Mouse (Mus musculus): ENCODE measurements around the gene Gm10570. TPM values are rescaled to one million over a fixed set of nuclear protein-coding genes. Genes with fewer than 3 reads are reported as not detected.

The Gm10570 gene
- 1.9 TPM in 2 replicates for polyA plus RNA-seq (2015; fragmentation: Nextera tagmentation; extraction: Ambion mirVana)

DNA sequence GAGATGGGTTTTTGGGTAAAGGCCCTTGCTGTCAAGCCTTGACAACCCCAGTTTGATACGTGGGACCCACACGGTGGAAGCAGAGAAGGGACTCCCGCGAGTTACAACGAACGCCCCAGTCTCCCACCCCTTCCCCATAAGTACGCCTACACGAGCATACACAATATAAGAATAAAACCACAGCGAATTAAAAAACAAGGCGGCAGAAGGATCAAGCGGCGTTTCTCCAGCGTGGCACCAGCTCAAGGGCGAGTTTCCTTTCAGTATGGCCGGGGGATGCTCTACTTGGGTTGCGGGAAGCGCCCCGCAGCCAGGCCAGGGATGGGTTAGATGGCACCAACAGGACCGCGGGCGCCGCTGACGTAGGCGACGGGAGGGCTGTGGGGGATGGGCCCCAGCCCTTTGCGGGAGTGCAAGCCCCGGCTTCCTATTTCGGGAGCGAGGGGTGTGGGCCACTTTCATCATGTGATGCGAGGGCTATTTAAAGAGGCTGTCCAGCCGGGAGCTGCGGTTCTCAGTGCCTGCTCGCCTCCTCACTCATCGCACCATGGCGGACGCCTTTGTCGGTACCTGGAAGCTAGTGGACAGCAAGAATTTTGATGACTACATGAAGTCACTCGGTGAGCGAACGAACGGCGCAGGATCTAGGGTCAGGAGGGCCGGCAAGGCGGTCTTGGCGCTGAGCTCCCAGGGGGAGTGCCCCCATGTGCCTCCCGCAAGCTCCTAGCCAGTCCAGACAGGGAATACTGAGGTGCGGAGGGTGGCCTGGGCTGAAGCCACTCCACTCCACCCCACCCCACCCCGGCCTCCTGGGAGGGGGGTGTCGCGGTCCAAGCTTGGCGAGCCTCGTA lies at the start of gene Gm10570, which contains the start of gene Fabp3:
Gene Gm10570, minus strand, starts transcription at position 444 of the 851 bp plus-strand sequence.
Gene Fabp3, plus strand, starts transcription at position 365 of the 851 bp plus-strand sequence.
- Histone ChIP-seq H3K9me3 (no peaks in the 10 kb centered on the region), H3K4me2 (peak within 1 kb of the TSS; percentile 90), H3K36me3 (0 out of 2 replicates have a peak, but pooled peaks cover 2% of the 10 kb centered on the region), H3K4me3 (peak within 1 kb of the TSS; percentile 66), H3K4me1 (replicated peaks) (peaks cover 31% of the 10 kb centered on the region), H3K27me3 (peaks cover 7% of the 10 kb centered on the region; the same call in 1 of the 2 replicates), H3K27ac (replicated peaks) (peak within 1 kb of the TSS; percentile 79), H3K9ac (peak within 1 kb of the TSS; percentile 81)
- peak; percentile 72 for ATAC-seq (ENCODE audit: low FRiP score, low read depth)
- under 1% methylated on average over 52 of the region's 52 CpGs for WGBS

DNA sequence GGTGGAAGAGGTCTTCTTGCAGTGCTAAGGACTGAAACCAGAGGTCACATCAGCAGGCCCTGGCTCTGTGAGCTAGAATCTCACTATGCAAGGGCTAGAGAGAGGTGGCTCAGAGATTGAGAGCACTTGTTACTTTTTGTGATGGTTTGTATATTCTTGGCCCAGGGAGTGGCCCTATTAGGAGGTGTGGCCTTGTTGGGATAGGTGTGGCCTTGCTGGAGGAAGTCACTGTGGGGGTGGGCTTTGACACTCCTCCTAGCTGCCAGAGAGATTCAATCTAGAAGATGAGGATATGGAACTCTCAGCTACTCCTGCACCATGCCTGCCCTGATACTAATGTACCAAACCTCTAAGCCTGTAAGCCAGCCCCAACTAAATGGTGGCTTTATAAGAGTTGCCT lies 49.5 kb upstream of the Gm10570 start:
- no peak overlapping the region for H3K9ac ChIP-seq
- no peak overlapping the region for H3K27ac ChIP-seq (replicated peaks)
- H3K4me2 ChIP-seq, result no peak overlapping the region
- no peaks in the 10 kb centered on the region for H3K9me3 ChIP-seq
- no peak overlapping the region for H3K4me3 ChIP-seq
- no peaks in the 10 kb centered on the region for H3K27me3 ChIP-seq
- no peak for ATAC-seq (ENCODE audit: low FRiP score, low read depth)
- H3K36me3 ChIP-seq, result peaks cover 8% of the 10 kb centered on the region
- peaks cover 27% of the 10 kb centered on the region for H3K4me1 ChIP-seq (replicated peaks)

DNA sequence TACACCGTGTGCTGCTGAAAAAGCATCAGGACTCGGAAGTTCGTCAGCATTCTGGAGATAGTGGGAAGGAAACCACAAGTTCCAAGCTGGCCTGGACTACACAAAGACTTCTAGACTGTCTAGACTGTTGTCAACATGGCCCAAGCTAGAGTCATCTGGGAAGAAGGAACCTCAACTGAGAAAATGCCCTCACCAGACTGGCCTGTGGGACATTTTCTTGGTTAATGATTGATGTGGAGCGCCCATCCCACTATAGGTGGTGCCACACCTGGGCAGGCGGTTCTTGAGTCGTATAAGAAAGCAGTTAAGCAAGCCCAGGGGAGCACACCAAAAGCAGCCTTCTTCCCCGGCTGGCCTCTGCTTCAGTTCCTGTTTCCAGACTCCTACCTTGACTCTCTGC lies 44.1 kb upstream of the Gm10570 start:
- no peak overlapping the region for H3K9ac ChIP-seq
- peaks cover 29% of the 10 kb centered on the region for H3K36me3 ChIP-seq
- ATAC-seq (ENCODE audit: low FRiP score, low read depth), result no peak
- no peaks in the 10 kb centered on the region for H3K4me1 ChIP-seq (replicated peaks)
- H3K4me2 ChIP-seq, result no peak overlapping the region
- no peaks in the 10 kb centered on the region for H3K27me3 ChIP-seq
- 96% methylated on average over 7 of the region's 7 CpGs for WGBS
- no peaks in the 10 kb centered on the region for H3K9me3 ChIP-seq
- H3K4me3 ChIP-seq, result no peak overlapping the region
- no peak overlapping the region for H3K27ac ChIP-seq (replicated peaks)

DNA sequence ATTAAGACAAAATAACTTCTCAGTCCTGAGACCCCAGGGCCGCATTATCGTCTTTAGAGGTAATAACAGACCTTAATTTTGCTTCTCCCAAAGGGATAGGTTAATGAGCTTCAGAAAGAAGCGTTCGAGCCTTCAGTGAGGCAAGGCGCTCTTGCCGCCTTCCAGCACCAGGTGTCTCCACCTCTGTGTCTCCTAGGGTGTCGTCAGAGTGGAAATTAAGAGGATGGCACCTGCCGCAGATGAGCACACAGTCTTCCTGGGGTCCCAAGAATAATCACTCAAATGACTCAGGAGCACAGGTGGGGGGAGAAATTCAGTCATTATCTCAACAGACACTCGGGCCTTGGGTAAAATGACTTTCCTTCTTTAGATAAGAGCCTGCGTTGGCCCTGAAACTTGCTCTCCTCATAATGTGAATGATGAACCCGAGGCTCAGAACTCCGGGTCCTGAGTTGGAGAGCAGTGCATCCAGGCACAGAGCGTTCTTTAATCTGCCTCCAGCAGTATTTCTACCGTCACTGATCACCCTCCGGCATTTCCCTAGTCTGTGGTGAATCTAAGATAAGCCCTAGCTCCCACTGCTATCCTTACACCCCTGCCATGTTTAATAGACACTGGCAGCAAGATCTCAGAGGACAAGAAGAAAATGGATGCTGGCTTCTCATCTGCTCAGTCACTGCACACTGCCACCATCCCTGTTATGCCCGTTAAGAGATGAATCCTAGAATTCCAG lies 42.4 kb upstream of the Gm10570 start:
- Histone ChIP-seq H3K9me3 (no peaks in the 10 kb centered on the region), H3K27ac (replicated peaks) (no peak overlapping the region), H3K4me1 (replicated peaks) (no peaks in the 10 kb centered on the region), H3K4me2 (no peak overlapping the region), H3K4me3 (no peak overlapping the region), H3K27me3 (no peaks in the 10 kb centered on the region), H3K36me3 (peaks cover 29% of the 10 kb centered on the region), H3K9ac (no peak overlapping the region)
- ATAC-seq (ENCODE audit: low FRiP score, low read depth), result peak; percentile 65; the same call in 1 of the 2 replicates
- 76% methylated on average over 16 of the region's 16 CpGs for WGBS

DNA sequence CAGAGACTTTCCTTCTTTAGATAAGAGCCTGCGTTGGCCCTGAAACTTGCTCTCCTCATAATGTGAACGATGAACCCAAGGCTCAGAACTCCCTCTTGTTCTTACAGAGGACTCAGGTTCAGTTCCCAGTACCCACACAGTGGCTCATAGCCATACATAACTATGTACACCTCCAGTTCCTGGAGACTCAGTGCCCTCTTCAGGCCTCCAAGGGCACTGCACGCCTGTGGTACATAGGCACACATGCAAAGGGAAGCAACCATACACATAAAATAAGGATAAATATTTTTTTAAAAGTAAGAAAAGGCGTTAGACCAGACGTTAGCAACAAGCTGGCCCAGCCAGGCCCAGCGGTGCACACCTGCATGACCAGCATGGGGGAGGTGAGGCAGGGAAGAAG lies 41.2 kb upstream of the Gm10570 start:
- H3K36me3 ChIP-seq, result peaks cover 29% of the 10 kb centered on the region
- H3K9me3 ChIP-seq, result no peaks in the 10 kb centered on the region
- H3K27me3 ChIP-seq, result no peaks in the 10 kb centered on the region
- WGBS, result 95% methylated on average over 6 of the region's 6 CpGs
- no peak for ATAC-seq (ENCODE audit: low FRiP score, low read depth)
- no peak overlapping the region for H3K27ac ChIP-seq (replicated peaks)
- H3K9ac ChIP-seq, result no peak overlapping the region
- H3K4me1 ChIP-seq (replicated peaks), result no peaks in the 10 kb centered on the region
- H3K4me3 ChIP-seq, result no peak overlapping the region
- H3K4me2 ChIP-seq, result no peak overlapping the region

DNA sequence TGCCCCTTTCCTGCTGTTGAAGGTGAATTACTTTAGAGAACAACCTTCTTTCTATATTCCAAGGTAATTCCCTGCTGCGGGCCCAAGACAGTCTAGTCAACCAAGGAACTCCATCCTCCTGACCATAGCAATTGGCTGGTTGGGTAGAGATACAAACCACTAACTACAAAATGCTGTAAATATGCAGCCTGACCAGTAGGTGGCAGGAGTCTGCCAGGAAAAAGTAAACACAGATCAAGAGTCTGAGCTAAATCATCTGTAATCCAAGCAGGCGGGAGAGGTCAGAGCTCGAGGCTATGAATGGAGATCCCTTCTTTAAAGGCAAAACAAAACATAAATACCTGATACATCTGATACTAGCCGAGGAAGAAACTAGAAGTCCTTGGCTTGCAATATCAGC lies 33.2 kb upstream of the Gm10570 start:
- Histone ChIP-seq H3K9ac (no peak overlapping the region), H3K9me3 (no peaks in the 10 kb centered on the region), H3K27ac (replicated peaks) (no peak overlapping the region), H3K4me2 (no peak overlapping the region), H3K27me3 (no peaks in the 10 kb centered on the region), H3K4me3 (no peak overlapping the region), H3K4me1 (replicated peaks) (no peaks in the 10 kb centered on the region), H3K36me3 (peaks cover 25% of the 10 kb centered on the region)
- no peak for ATAC-seq (ENCODE audit: low FRiP score, low read depth)
- 33% methylated on average over 4 of the region's 4 CpGs for WGBS

DNA sequence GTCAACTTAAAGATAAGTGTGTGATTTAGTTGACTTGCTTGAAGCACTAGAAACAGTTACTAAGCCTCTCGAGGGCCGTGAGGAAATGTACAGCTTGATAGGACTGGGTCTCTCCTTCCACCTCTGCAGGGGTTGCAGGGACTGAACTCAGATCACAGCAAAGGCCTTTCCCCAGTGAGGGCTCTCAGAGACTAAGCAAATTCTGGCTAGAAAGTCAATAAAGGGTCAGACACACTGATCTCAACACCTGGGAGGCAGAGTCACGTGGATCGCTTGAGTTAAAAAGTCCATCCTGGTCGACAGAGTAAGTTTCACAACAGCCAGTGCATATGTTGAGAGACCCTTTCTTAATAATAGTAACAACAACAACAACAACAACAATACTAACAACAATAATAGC lies 27.4 kb upstream of the Gm10570 start:
- WGBS, result 91% methylated on average over 5 of the region's 5 CpGs
- no peak for ATAC-seq (ENCODE audit: low FRiP score, low read depth)
- no peaks in the 10 kb centered on the region for H3K4me1 ChIP-seq (replicated peaks)
- H3K9ac ChIP-seq, result no peak overlapping the region
- H3K27me3 ChIP-seq, result no peaks in the 10 kb centered on the region
- H3K27ac ChIP-seq (replicated peaks), result no peak overlapping the region
- no peak overlapping the region for H3K4me3 ChIP-seq
- no peak overlapping the region for H3K4me2 ChIP-seq
- peaks cover 46% of the 10 kb centered on the region for H3K36me3 ChIP-seq
- H3K9me3 ChIP-seq, result no peaks in the 10 kb centered on the region

DNA sequence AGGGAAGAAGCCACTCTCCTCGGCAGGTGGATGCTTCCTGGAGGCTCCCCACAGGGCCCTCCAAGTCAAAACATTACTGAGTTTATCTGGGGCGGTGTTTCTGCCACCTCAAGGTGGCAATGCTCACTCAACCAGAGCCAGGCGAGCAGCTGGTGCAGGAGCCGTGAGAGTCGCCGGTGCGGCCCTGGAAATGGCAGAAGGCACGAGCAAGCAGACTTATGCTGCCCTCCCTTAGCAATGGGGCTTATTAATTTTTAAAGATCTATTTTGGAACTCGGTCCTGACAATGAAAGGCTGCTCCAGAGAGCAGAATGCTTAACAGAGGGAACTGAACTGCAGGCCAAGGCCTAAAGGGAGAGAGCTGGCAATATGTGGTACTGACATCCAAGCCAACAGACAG lies 18.9 kb upstream of the Gm10570 start:
- Histone ChIP-seq H3K4me1 (replicated peaks) (no peaks in the 10 kb centered on the region), H3K27ac (replicated peaks) (no peak overlapping the region), H3K9ac (no peak overlapping the region), H3K36me3 (peaks cover 57% of the 10 kb centered on the region), H3K4me3 (no peak overlapping the region), H3K4me2 (no peak overlapping the region), H3K9me3 (no peaks in the 10 kb centered on the region), H3K27me3 (no peaks in the 10 kb centered on the region)
- ATAC-seq (ENCODE audit: low FRiP score, low read depth), result no peak
- 78% methylated on average over 9 of the region's 9 CpGs for WGBS

DNA sequence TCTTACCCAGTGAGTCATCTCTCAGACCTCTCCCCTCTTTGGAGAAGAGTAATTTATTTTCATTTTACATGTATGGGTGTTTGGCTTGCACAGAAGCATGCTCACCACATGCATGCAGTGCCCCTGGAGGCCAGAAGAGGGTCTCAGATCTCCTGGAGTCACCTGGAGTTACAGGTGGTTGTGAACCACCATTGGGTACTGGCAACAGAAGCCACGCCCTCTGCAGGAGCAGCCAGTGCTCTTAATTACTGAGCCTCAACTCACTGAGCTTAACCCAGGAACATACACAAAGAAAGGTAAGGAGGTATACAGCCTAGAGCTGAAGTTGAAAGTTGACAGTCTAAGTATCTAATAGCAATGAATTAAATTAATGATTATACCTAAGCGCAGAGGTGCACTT lies 17.0 kb upstream of the Gm10570 start:
- Histone ChIP-seq H3K4me1 (replicated peaks) (no peaks in the 10 kb centered on the region), H3K9me3 (no peaks in the 10 kb centered on the region), H3K4me2 (no peak overlapping the region), H3K4me3 (no peak overlapping the region), H3K27ac (replicated peaks) (no peak overlapping the region), H3K27me3 (no peaks in the 10 kb centered on the region), H3K36me3 (peaks cover 58% of the 10 kb centered on the region), H3K9ac (no peak overlapping the region)
- no peak for ATAC-seq (ENCODE audit: low FRiP score, low read depth)
- WGBS, result 95% methylated on average over 2 of the region's 2 CpGs

DNA sequence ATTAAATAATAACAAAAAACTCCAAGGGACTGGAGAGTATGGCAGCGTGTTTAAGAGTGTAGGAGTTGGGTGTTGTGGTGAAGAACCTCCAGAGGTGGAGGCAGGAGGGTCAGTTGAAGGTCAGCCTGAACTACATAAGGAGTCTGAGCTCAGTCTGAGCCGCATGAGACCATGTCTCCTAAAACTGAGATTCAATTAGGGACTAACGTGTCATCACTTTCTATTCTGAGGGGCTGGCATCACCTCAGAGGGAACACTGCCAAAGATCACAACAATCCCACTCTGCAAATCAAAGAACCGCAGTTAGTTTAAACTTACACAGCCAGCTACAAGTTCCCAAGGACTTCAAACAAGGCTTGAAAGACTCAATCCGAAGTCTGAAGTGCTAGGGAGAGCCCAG lies 15.1 kb upstream of the Gm10570 start:
- 75% methylated on average over 5 of the region's 5 CpGs for WGBS
- H3K27me3 ChIP-seq, result no peaks in the 10 kb centered on the region
- H3K27ac ChIP-seq (replicated peaks), result no peak overlapping the region
- peaks cover 53% of the 10 kb centered on the region for H3K36me3 ChIP-seq
- H3K9me3 ChIP-seq, result no peaks in the 10 kb centered on the region
- no peak overlapping the region for H3K9ac ChIP-seq
- H3K4me2 ChIP-seq, result no peak overlapping the region
- no peak overlapping the region for H3K4me3 ChIP-seq
- no peak for ATAC-seq (ENCODE audit: low FRiP score, low read depth)
- no peaks in the 10 kb centered on the region for H3K4me1 ChIP-seq (replicated peaks)

DNA sequence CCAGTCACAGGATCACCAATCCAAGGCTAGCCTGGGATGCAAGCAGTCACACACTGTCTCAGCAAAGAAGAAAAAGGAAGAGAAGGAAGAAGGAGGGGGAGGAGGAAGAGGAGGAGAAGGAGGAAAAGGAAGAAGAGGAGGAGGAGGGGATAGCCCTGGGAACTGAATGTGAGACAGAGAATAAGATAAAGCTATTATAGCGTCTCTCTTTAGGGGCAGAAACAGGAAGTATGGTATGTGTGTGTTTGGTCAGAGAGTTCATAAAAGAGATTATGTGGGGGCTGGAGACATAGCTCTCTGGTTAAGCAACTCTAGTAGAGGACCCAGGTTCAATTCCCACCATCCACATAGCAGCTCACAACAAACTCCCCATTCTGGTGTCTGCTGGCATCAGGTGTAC lies 14.7 kb upstream of the Gm10570 start:
- Histone ChIP-seq H3K27ac (replicated peaks) (no peak overlapping the region), H3K27me3 (no peaks in the 10 kb centered on the region), H3K4me3 (no peak overlapping the region), H3K36me3 (peaks cover 54% of the 10 kb centered on the region), H3K4me1 (replicated peaks) (no peaks in the 10 kb centered on the region), H3K9ac (no peak overlapping the region), H3K9me3 (no peaks in the 10 kb centered on the region), H3K4me2 (no peak overlapping the region)
- ATAC-seq (ENCODE audit: low FRiP score, low read depth), result no peak
- 90% methylated on average over 1 of the region's 1 CpGs for WGBS

DNA sequence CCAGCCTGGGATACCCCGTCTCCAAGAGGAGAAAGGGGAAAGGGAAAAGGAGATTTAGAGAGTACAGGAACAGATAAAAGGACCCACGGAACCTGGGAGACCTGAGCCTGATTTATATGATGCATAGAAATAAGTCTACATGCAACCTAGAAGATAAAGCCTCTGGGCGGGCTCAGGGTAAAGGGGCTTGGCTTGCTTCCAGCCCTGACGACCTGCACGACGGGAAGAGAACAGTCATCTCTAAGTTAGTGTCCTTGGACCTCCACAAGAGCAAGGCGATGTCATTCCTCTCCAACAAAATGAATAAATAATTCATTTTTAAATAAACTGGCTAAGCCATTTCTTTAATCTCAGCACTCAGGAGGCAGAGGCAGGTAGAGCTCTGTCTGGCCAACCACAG lies 14.1 kb upstream of the Gm10570 start:
- Histone ChIP-seq H3K4me2 (no peak overlapping the region), H3K36me3 (peaks cover 54% of the 10 kb centered on the region), H3K27me3 (no peaks in the 10 kb centered on the region), H3K4me1 (replicated peaks) (no peaks in the 10 kb centered on the region), H3K4me3 (no peak overlapping the region), H3K9me3 (no peaks in the 10 kb centered on the region), H3K27ac (replicated peaks) (no peak overlapping the region), H3K9ac (no peak overlapping the region)
- 86% methylated on average over 7 of the region's 7 CpGs for WGBS
- ATAC-seq (ENCODE audit: low FRiP score, low read depth), result no peak

All from hindbrain, embryonic 15.5 days (tissue).